Mouse (Mus musculus): ENCODE results near the gene Camp.
"Not testable (repeated sequence)": the region's sequence is repeated elsewhere in the genome, so short reads cannot be mapped to it uniquely, and the experiment has no call there.

The Camp gene

DNA sequence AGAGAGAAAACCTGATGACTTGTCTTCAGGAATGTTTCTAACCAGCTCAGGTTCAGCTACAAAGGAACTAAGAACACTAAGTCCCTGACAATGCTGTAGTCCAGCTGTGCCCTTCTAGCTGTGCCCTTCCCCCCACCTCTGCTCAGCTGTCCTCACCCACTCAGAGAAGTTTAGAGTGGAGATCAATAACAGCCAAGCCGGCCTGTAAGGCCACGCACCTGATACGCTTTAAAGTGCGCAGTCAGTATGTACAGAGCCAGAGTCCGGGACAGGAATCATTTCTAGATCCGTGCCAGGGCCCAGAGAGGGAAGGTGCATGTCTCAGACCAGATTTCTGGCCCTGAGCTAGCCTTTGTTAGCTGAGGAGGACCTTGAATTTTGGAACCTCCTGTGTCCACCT lies 6.5 kb upstream of the Camp start:
- in situ Hi-C loops (cut with MboI; ENCODE audit: unreplicated experiment in 2 of 2): no loop called here

GRCm38 (mm10) chr9:109854341-109854740 lies 4.9 kb upstream of the Camp start:
- in situ Hi-C loops (cut with MboI; ENCODE audit: unreplicated experiment in 2 of 2): no loop called here

DNA sequence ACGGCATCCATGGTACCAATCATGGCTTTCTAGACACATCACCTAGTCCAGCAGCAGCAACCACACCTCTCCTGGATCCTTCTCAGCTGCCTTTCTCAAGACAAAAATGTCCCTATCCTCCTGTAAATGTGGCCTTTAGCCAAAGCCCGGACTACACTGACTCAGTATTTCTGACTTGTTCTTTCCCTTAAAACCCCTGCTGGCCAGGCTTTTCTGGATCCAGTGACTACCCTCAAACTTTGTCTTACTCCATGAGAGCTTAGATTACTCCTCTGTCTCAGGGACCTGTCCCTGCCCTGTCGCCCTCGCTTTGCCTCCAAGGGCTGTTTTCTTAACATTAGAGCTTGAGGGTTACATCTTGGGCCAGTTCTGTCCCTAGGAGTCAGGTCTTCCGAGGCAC lies 682 bp upstream of the Camp start:
- in situ Hi-C loops (cut with MboI; ENCODE audit: unreplicated experiment in 2 of 2): no loop called here

DNA sequence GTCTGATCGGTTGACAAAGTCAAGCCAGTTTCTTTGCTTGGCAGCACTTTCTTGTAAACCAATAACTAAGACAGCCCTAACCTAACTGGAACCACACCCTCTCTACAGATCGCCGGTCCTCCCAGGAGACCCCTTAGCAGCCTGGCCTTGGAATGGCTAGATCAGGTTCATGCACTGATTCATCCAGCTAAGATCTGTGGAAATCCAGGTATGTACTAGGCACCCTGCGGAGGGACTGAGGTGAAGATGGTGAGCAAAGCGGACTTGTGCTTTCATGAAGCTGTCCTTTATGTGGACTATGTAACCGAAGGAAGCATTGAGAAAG lies 16.4 kb downstream of the Camp start:
- in situ Hi-C loops (cut with MboI; ENCODE audit: unreplicated experiment in 2 of 2): loop anchor here in 1 of 2 experiments (10.0 kb wide), 1 partner anchor 828 kb away; no protein-coding TSS in a partner anchor

DNA sequence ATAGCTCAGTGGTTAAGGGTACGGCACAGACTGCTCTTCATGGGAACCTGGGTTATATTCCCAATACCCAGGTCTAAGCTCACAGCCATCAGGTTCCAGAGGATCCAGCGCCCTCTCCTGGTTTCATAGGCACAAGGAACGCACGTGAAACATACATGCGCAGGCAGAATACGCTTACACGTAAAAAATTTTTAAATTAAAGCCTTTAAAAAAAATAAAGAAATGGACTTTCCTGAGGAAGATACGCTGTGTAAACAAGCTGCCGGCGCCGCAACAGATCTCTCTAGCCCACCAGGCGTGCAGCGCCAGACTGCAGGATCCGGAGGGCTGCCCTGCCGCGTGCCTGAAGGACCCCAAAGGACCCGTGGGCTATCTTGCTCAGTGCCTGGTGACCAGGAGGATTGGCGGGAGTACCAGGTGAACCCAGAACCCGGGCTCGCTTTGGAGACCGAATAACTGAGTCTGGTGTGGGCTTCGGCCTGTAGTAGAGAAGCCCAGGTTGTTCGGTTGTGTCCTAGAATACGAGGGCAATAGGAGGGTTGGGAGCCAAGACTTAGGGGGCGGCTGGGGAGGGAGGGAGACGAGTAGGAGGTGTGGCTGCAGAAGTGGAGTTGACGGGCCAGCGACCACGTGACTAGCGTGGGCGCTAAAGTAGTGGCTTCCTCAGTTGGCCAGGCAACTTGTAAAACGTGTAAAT lies 16.9 kb downstream of the Camp start, which contains the start of gene Nme6:
TSS of gene Nme6 (plus strand) at position 359 of the 697 bp plus-strand sequence.
- in situ Hi-C loops (cut with MboI; ENCODE audit: unreplicated experiment in 2 of 2): loop anchor here in 1 of 2 experiments (10.0 kb wide), 1 partner anchor 828 kb away; no protein-coding TSS in a partner anchor

GRCm38 (mm10) chr9:109826181-109826580 lies 23.2 kb downstream of the Camp start:
- in situ Hi-C loops (cut with MboI; ENCODE audit: unreplicated experiment in 2 of 2): no loop called here

- in situ Hi-C loops (cut with MboI; ENCODE audit: unreplicated experiment in 2 of 2): no loop called here
Measured at GRCm38 (mm10) chr9:109825739-109826138, 23.7 kb downstream of the Camp start.

DNA sequence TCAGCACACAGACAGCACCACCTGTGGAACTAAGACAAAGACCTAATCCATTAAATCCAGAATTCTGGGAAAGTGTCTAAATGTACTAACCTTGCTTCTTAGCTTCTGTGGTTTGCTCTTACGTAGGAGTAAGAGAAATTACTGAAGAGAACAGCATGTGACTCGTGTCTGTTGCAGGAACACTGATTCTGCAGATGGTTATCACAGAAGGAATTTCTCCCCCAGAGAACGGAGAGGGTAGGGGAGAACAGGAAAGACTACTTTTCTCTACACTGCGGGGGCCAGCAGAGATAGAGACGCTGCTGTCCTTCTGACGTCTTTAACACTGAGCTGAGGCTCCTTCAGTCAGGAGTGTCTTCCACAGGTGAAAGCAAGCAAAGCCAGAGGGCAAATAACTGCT lies 33.1 kb downstream of the Camp start:
- in situ Hi-C loops (cut with MboI; ENCODE audit: unreplicated experiment in 2 of 2): no loop called here

GRCm38 (mm10) chr9:109813424-109813823 lies 36.0 kb downstream of the Camp start:
- in situ Hi-C loops (cut with MboI; ENCODE audit: unreplicated experiment in 2 of 2): no loop called here

DNA sequence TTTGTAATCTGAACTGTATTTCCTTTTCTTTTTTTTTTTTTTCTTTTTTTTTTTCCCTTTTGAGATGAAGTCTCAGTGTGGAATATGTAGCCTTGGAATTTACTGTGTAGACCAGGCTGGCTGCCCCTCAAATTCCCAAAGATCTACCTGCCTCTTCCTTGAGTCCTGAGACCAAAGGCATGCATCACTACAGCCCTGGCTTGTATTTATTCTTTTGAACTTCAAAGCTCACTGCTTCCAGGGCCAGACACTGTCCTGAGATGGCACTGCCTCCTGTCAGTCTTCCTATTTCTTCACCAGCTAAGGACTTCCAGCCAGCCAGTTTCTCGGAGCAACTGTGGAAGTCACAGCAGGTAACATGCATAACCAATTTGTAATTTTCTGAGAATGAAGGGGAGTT lies 37.4 kb downstream of the Camp start, which contains the start of gene Spink8:
TSS of gene Spink8 (plus strand) at position 301 of the 400 bp plus-strand sequence.
- in situ Hi-C loops (cut with MboI; ENCODE audit: unreplicated experiment in 2 of 2): no loop called here

DNA sequence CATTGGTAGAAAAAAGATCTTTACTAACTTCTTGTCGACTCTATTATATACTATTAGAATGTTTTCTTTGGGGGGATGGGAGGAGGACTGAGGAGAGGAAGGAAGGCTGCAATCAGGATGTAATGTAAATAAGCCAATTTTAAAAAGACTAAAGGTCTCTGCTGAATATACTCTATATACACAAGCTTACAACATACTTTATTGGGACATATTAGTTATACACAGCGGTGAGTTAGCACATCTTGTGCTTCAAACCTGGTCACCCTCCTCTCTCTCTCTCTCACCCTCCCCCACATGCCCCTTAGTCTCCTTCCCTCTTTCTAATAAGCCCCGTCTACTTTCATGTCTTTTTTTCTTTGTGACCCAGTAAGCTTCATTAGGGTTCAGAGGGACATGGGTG lies 41.5 kb downstream of the Camp start:
- in situ Hi-C loops (cut with MboI; ENCODE audit: unreplicated experiment in 2 of 2): no loop called here

GRCm38 (mm10) chr9:109806695-109807293 lies 42.6 kb downstream of the Camp start:
- in situ Hi-C loops (cut with MboI; ENCODE audit: unreplicated experiment in 2 of 2): no loop called here

- in situ Hi-C loops (cut with MboI; ENCODE audit: unreplicated experiment in 2 of 2): no loop called here
Measured at GRCm38 (mm10) chr9:109806260-109806659, 43.2 kb downstream of the Camp start.

GRCm38 (mm10) chr9:109805596-109805995 lies 43.8 kb downstream of the Camp start:
- in situ Hi-C loops (cut with MboI; ENCODE audit: unreplicated experiment in 2 of 2): not testable (repeated sequence)

DNA sequence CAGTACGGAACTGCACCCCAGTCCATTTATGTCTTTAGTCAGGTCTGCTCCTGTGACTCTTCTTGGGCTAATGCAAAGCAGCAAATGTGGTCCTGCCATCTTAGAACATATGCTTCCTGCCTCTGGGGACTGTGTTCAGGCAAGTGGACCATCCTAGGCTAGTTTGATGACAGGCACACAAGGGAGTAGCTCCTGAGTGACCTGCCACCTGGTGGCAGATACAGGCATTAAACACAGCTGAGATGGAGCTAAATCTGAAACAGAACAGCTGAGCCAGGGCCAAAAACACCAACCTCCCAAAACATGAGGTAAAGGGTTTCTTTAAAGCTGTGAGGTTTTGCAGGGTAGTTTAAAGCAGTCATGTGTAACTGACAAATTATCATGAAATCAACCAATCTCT lies 51.4 kb downstream of the Camp start:
- in situ Hi-C loops (cut with MboI; ENCODE audit: unreplicated experiment in 2 of 2): no loop called here
